Mouse (Mus musculus) hindlimb bud, embryonic 11.5 days (tissue): ENCODE results near the gene Ndufb10.

ENCODE experiments used
- DNase-seq: peaks from one replicate; pipeline ENCODE4 v3.0.0-alpha.2; 2012; ENCODE audit warnings: low read depth, low spot score; ENCODE audit errors: extremely low spot score

Gene Ndufb10

DNA sequence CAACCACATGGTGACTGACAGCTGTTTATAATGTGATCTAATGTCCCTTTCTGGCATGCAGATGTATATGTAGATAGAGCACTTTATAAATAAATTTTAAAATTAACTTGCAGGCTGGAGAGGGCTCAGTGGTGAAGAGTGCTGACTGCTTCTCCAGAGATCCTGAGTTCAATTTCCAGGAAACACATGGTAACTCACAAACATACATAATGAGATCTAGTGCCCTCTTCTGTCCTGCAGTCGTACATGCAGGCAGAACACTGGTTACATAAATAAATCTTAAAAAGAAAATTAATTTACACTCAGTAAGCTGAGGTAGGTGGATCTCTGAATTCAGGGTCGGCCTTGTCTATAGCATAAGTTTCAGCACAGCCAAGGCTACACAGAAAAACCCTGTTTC, 15.6 kb downstream of the Ndufb10 start:
- DNase-seq, result no peak

DNA sequence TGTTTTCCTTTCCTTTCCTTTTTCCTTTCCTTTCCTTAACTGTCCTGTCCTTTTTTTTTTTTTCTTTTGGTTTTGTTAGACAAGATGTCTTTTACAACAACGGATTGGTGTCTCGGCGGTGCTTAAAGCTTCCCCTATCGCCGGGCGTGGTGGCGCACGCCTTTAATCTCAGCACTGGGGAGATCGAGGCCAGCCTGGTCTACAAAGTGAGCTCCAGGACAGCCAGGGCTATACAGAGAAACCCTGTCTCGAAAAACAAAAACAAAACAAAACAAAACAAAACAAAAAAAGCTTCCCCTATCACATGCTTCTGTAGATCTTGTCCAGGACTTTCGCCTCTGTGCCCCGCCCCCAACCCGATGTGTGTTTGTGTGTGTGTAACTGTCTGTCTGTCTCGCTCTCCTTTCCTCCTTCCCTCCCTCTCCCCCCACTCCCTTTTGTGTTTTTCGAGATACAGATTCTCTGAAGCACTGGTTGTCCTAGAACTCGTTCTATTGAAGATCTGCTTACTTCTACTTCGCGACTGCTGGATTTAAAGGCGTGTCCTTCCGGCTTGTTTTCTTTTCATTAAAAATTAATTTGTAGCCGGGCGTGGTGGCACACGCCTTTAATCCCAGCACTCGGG, 16.4 kb downstream of the Ndufb10 start:
- no peak for DNase-seq

DNA sequence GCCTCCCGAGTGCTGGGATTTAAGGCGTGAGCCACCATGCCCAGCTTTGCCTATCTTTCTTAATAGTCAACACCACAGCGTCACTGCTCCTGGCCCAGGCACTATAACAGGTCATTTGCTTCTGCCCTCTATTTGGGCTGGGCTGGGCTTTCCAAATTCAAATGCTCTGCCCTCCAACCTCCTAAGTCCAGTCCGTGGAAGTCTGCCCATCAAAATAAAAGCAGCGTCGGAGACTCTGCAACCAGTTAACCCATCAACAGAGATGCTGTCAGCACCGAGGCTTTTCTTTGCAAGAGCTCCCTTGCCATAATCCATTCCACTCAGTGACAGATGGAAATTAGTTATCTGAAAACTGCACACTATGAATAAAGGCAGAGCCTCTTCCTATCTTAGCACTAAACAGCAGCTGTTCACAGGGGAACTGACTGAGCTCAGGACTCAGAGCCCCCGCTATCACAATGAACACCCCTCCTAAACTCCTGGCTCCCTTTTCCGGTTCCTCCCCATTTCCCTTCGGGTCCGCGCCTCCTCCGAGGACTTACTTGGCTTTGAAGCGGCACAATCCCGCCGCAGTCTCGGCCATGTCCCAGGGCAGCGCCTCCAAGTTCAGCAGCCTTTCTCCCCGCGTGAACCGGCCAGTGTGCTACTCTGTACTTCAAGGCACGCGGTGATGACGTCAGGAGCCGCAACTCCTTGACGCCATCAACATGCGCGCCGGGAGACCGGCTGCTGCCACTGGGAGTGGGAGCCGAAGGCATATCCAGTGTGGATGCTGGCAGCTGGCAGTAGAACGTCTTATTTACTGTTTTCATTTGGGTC, 17.1 kb downstream of the Ndufb10 start, which contains the start of gene Tbl3:
Gene Tbl3 (minus strand): TSS at position 679 of the 819 bp plus-strand sequence.
- peak; percentile 77 for DNase-seq

DNA sequence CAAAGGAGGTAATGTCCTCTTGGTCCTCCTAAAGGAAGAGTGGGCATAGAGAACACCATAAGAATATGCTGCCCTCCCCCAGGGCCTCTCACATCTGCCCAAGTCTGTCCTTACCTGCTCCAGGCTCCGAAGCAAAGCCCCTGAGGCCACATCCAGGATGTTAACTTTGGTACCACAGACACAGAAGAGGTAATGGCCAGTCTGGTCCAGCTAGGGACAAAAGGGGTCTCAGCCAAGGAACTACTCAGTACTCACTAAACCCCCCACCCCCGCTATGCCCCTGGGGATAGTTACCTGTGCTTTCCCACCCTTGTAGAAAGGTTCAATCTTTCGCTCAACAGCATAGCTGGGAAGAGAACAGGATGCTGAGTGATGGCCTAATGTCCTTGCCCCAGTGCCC, 18.5 kb downstream of the Ndufb10 start:
- no peak for DNase-seq

DNA sequence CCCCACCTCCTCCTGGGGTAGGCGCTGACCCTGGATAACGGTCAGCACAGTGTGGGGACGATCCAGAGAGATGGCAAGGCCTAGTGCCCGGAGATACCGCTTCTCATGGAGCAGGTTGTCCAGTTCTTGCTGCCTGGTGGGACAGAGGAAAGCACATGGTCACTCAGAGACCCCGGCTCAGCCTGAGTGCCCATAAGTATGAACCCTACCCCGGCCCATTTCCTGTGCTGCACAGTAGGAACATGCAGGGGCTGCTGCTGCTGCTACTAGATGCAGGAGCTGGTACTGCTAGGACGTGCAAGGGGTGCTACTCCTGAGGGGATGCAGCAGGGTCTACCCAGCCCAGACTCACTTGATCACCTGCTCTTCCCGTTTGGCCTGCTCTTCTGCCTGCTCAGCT, 23.0 kb downstream of the Ndufb10 start:
- no peak for DNase-seq

DNA sequence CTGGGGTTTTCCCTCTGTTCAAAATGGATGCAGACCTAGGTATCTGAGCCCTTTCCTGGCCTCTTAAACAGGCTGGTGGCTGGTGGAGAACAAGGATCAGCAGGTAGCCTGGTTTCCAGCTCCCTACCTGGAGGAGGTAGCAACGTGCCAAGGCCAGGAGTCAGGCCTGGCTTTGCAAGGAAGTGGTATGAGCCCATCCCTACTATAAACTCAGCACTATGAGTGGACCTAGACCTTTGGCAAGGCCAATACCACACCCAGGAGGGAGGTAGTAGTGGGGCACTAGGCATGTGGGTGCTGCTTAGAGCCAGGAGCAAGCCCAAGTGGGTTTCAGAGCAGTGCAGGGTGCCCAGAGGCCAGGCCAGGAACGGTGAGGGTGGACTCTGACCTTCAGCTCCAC, 24.8 kb downstream of the Ndufb10 start:
- no peak for DNase-seq

DNA sequence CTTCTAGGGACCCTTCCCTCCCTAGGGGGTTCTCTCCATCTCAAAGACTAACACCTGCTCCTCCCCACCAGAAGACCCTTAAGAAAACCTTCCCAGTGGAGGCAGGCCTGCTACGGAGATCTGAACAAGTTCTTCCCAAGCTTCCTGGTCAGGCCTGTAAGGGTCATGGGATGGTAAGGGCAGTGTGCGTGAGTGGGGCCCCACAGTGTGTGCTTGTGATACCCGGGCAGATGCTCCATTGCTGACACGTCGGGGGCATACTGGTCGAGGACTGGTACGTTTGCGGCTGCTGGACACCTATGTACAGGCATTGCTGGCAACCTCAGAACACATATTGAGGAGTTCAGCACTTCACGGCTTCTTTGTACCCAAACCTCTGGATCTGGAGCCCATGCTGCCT, 25.6 kb downstream of the Ndufb10 start:
- DNase-seq, result no peak

DNA sequence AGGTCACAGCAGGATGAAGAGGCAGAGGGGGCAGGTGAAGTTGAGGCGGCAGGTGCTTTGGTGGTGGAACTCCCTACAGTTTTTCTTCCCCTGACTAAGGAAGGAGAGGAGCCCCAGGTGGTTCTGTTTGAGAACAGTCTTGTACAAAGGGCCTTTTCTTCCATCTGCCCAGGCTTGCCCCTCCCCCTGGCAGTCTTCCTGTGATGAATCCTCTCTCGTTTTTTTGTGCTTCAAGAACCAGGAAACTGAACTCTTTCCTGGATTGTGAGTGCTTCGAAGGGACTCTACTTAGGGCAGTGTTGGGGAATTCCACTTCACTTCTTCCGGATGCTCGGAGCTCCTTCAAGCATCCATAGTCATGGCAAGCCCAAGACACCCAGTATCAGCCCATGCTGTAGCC, 26.3 kb downstream of the Ndufb10 start:
- no peak for DNase-seq

DNA sequence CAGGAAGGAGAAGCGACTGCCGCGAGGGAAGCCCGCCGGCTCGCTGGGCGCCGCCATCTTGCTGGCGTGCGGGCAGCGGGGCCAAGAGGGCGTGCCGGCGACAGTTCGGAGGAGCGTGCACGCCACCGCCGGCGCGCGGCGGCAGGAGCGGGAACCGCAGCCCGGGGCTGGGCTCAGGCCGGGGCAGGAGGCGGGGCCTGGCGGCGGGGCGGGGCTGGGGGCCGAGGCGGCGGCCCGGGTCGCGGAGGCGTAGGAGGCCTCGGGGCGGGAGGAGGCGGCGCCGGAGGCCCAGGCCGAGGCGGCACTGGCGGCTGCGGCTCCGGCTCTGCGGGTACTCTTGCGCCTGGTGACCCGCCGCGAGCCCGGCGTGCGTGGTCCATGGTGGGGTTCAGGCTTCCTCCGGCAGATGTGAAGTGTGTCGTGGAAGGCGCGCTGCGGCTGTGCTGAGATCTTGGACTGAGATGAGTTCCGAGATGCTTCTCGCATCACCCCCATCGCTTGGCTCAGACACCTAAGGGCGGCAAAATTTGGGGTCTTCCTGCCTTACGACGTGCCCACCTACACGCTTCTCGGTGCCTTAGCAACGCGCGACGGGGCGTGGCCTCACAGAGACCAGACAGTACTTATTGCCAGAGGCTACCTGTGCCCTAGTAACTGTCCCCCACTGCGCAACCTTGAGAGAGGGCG, 28.1 kb downstream of the Ndufb10 start, which contains the start of the genes Gfer and Noxo1:
Gene Gfer (minus strand): TSS at position 146 of the 687 bp plus-strand sequence.
Gene Noxo1 (plus strand): TSS at position 224 of the 687 bp plus-strand sequence.
- DNase-seq, result no peak

DNA sequence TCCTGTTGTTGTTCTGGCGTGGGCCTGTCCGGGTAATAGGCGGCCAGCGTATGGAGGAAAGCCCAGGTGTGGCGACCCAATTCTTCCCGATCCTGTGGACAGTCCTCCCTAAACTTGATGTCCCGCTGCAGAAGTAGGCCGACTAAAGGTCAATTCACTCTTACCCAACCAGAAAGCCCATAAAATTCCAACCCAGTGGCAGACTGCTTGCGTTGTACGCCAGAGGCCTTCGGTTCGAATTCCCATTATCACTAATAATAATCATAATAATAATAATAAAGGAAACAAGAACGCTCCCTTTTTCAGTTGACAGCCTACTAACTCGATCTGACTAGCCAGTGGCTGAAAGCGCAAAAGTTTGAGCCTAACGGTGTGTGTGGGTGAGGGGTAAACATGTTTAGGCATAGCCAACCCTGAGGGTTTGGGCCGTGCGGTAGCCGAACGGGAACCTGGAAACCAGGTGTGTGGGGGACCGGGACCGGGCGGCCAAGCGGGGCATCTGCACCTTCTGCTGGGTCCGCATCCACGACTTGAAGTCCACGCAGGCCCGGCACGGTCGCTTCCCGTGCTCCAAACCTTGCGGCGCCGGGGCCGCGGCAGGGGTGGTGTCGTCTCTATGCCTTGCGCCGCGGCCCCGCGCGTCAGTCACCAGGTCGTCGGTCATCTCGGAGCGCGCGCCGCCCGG, 28.8 kb downstream of the Ndufb10 start:
- no peak for DNase-seq

DNA sequence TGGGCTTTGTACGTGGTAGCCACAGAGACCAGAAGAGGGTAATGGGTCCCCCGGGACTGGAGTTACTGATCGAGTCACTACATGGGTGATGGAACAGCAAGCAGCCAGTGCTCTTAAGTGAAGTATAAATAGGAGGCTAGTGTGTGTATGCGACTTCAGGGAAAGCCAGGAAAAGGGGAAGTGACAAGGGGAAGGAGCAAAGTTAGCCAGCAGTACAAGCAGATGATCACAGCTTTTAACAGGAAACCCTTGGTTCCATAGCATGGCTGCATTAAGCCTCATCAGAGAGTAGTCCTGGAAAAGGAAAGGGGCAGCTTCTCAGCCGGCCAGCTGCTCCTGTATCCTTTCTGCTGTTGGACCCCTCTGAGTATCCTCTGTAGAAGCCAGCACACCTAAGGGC, 31.9 kb downstream of the Ndufb10 start:
- DNase-seq, result no peak

DNA sequence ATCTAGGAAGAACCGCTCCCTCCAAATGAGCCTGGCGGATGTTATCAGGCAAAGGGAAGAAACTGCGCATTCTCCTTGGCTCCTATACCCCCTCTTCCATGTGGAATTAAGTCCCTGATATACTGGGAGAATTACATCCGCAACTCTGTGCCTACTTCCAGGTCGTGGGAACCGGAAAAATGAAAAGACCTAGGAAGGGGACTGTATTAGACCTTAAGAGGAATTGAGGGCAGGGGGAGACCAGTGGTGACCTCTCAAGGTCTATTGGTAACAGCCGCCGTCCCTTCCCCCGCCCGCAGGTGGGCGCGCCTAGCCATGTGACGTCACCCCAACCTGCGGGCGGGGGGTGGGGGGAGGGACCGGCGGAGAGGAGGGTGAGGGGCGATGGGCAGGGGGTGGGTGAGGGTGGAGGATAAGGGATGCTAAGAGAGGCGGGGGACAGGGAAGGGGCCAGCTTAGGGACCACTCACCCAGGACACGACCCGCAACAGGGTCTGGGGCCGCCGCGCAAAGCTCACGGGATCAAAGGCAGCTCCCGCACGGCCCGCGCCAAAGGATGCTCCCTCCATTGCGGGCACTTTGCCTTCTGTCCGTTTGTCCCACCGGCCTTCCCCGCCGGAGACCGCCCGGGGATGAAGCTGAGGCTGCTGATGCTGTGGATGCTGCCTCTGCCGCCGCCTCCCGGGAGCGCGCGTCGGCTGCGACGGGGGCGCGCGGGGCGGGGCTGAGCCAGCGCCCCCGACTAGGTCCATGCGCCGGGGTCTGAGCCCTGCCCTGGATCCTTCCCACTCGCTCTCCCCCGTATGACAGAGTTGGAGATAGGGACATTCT, 34.8 kb downstream of the Ndufb10 start, which contains the start of gene Syngr3:
Gene Syngr3 (minus strand): TSS at position 705 of the 831 bp plus-strand sequence.
- DNase-seq, result no peak

DNA sequence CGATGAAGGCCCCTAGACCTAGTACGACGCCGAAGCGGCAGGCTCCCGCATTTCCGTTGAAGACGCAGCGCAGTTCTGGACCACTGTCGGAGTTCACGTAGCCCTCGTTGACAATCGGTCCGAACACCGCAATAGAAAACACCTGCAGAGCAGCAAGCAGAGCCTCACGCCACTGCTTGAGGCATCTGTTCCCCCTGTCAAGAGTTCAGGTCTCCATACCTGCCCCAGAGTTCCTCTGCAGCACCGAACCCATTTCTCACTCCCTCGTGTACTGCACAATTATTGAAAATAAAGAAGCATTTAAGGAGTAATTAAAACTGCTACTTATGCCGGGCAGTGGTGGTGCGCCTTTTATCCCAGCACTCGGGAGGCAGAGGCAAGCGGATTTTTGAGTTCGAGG, 36.7 kb downstream of the Ndufb10 start:
- no peak for DNase-seq

DNA sequence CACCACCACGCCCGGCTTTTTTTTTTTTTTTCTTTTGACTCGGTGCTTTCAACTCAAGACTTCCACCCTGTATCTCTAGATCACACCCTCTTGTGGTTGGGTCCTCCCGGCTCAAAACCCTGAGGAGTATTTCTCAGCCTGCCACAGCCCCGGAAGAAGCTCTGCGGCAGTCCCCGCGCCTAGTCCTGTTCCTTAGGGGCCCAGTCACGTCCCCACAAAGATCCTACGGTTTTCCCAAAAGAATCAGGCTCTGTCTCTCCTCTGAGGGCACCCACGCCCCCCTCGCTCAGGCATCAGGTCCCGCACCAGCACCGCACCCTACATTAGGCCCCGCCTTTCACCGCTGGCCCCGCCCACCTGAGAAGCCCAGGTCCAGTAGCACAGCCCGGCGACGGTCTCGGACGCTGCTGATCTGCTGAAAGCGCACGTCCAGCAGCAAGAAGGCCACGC, 37.1 kb downstream of the Ndufb10 start:
- DNase-seq, result no peak

DNA sequence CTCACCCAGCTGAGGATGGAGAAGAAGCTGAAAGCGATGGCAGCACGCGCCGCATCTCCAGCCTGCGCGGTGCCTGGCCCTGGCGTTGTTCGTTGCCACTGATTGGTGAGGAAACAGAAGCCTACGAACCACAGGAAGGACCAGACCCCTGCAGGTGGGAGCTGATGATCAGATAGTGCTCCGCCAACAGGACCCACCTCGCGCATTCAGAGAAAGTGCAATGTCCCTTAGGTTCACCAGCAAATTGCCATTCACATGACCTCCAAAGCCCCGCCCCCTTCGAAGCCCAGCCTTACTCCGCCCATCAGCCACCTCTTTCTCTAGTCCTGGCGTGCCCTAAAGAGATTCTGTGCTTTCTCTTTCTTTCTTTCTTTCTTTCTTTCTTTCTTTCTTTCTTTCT, 37.8 kb downstream of the Ndufb10 start:
- no peak for DNase-seq

DNA sequence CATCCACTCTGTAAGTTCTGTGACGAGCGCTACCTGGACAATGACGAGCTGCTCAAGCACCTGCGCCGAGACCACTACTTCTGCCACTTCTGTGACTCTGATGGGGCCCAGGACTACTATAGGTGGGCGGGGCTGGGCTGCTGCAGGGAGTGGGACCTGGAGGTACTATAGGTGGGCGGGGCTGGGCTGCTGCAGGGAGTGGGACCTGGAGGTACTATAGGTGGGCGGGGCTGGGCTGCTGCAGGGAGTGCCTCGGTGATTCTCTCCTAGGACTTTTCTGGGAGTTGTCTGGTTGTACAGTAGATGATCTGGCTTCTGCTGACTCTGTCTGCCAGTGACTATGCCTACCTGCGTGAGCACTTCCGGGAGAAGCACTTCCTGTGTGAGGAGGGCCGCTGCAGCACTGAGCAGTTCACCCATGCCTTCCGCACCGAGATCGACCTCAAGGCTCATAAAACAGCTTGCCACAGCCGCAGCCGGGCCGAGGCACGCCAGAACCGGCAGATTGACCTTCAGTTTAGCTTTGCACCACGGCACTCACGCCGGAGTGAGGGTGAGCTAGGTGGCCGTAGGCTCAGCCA, 46.7 kb downstream of the Ndufb10 start:
- no peak for DNase-seq

DNA sequence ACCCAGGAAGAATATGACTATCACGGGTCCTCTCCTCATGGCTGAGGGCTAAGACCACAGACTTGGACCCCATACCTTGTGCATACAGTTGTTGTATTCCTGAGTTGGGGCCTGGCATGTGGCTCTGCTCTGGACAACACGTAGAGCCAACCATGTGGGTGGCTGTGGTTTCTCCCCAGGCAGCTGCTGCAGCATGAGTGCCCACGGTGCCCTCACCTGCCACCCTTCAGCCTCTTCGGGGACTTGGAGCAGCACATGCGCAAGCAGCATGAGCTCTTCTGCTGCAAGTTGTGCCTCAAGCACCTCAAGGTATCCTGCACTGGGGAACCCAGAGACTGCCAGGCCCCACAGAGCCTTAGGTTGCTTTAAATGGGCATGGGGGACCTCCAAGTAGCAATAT, 47.4 kb downstream of the Ndufb10 start:
- no peak for DNase-seq

DNA sequence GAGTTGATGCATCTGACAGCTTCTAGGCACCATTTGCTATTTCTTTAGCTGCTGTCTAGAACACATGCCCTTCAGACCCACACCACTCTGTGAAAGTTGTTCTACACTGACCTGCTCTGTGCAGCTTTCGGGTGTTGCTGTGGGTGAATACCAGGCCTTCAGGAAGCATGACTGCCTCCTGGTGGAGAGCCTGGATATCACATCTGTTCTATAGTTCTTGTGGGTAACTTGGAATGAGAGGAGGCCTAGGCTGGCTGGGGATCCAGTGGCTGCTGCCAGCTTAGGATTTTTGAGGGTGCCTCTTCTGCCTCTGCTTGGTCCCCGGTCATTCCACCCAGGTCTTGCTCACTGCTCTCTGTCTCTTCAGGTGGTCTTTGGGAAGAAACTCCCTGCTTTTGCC, 48.1 kb downstream of the Ndufb10 start:
- peak; percentile 54 for DNase-seq

DNA sequence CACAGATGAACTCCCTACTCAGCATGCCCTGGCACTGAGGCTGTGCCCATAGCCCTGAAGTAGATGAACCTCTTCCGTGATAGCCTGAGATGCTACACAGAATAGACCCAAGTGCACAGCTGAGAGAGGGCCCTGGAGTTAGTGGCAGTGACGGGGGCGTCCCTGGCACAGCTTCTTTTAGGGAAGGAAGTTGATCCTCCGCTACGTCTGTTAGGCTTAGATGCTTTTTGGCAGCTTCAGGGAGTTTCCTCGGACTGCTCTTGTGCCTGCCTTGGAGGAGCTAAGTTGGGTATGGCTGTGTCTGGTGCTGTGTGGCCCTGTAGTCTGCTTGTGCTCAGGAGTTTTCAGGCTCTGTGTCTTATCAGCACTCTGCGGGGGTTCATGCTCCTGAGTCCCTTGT, 50.0 kb downstream of the Ndufb10 start:
- no peak for DNase-seq

DNA sequence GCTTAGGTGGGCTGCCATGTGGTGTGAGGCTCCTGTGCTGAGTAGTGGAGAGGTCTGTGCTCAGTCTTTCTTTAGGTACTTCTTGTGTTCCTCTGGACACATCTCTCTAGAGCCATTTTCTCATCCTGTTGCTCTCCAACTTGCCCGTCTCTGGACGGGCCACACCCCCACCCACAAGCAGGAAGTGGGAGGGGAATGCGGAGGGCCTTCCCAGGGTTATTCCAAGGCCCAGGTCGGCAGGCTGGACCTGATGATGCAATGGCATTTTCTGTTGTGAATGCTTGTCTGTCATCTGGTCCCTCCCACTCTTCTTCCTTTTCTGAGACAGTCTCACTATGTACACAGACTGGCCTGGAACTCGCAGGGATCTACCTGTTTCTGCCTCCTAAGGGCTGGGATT, 52.1 kb downstream of the Ndufb10 start:
- no peak for DNase-seq
